Mouse (Mus musculus) hindbrain, embryonic 16.5 days (tissue): ENCODE data around the gene Fars2. TPM values are rescaled to one million over a fixed set of nuclear protein-coding genes. Genes with fewer than 3 reads are reported as not detected.
A peak's percentile ranks its signal among the peaks of the same experiment; 100 is the strongest.

Experiments
- ATAC-seq: fragments of 200-750 bp; cut with Nextera tagmentation; 2 replicates; pipeline ENCODE4 v1.8.0; 2017; ENCODE audit warnings: moderate TSS enrichment, moderate library complexity
- H3K27ac ChIP-seq: fragments of 300-500 bp; sonication (generic); 2 replicates; pipeline ENCODE4 v1.5.1; 2014; ENCODE audit warnings: low read depth, mild to moderate bottlenecking, control low read depth, low read length, moderate library complexity
- H3K27me3 ChIP-seq: fragments of 300-500 bp; sonication (generic); replicated peaks from 2 replicates; pipeline ENCODE4 v1.6.1; 2014; ENCODE audit warnings: low read length; ENCODE audit not compliant: control insufficient read depth, insufficient read depth
- H3K36me3 ChIP-seq: fragments of 300-500 bp; sonication (generic); 2 replicates; pipeline ENCODE4 v1.6.1; 2014; ENCODE audit warnings: mild to moderate bottlenecking, low read length, moderate library complexity, mixed read lengths; ENCODE audit not compliant: control insufficient read depth, insufficient read depth
- H3K4me1 ChIP-seq: fragments of 300-500 bp; sonication (generic); 2 replicates; pipeline ENCODE4 v1.6.1; 2014; ENCODE audit warnings: low read depth, low read length; ENCODE audit not compliant: control insufficient read depth, insufficient read depth
- H3K4me2 ChIP-seq: fragments of 300-500 bp; sonication (generic); 2 replicates; pipeline ENCODE4 v1.6.1; 2014; ENCODE audit warnings: mild to moderate bottlenecking, low read length, control low read depth, moderate library complexity
- H3K4me3 ChIP-seq: fragments of 300-500 bp; sonication (generic); 2 replicates; pipeline ENCODE4 v1.5.1; 2014; ENCODE audit warnings: mild to moderate bottlenecking, low read length, control low read depth, moderate library complexity
- H3K9ac ChIP-seq: fragments of 300-500 bp; sonication (generic); 2 replicates; pipeline ENCODE4 v1.6.1; 2014; ENCODE audit warnings: low read depth, mild to moderate bottlenecking, control low read depth, low read length, moderate library complexity
- H3K9me3 ChIP-seq: fragments of 300-500 bp; sonication (generic); 2 replicates; pipeline ENCODE4 v1.6.1; 2014; ENCODE audit warnings: mild to moderate bottlenecking, low read length, moderate library complexity; ENCODE audit not compliant: control insufficient read depth
- WGBS: fragments of 180-500 bp; shearing (Covaris S2); extraction: QIAGEN DNeasy Blood & Tissue Kit; methylation state at CpG from one replicate; pipeline ENCODE4 v1.1.7; 2014; 5-methylcytosine and 5-hydroxymethylcytosine counted together
- polyA plus RNA-seq: library from polyadenylated mRNA; unstranded; fragments of >200 nt; fragmentation: Nextera tagmentation; extraction: Ambion mirVana; gene quantifications from 2 replicates; pipeline ENCODE4 v1.2.1, GENCODE M21; 2015

Gene Fars2
- polyA plus RNA-seq, 1 experiment from 2014 or later: 29.2 TPM

GRCm38 (mm10) chr13:36564764-36565315 lies 447.6 kb downstream of the Fars2 start:
- Histone ChIP-seq H3K4me3 (no peak overlapping the region), H3K4me2 (no peak overlapping the region), H3K9ac (no peak overlapping the region), H3K4me1 (peaks cover 14% of the 10 kb centered on the region), H3K27me3 (no peaks in the 10 kb centered on the region), H3K36me3 (no peaks in the 10 kb centered on the region), H3K9me3 (no peaks in the 10 kb centered on the region), H3K27ac (no peak overlapping the region)
- no peak for ATAC-seq
- WGBS: 12% methylated on average over 6 of the region's 6 CpGs

GRCm38 (mm10) chr13:36576781-36577180 lies 459.6 kb downstream of the Fars2 start:
- H3K4me2 ChIP-seq: no peak overlapping the region
- no peak overlapping the region for H3K4me3 ChIP-seq
- no peak overlapping the region for H3K9ac ChIP-seq
- H3K27me3 ChIP-seq: no peaks in the 10 kb centered on the region
- no peak overlapping the region for H3K27ac ChIP-seq
- H3K9me3 ChIP-seq: no peaks in the 10 kb centered on the region
- WGBS: 66% methylated on average over 3 of the region's 4 CpGs
- no peaks in the 10 kb centered on the region for H3K36me3 ChIP-seq
- H3K4me1 ChIP-seq: peaks cover 9% of the 10 kb centered on the region
- no peak for ATAC-seq

GRCm38 (mm10) chr13:36577916-36578568 lies 460.8 kb downstream of the Fars2 start:
- no peaks in the 10 kb centered on the region for H3K36me3 ChIP-seq
- no peaks in the 10 kb centered on the region for H3K27me3 ChIP-seq
- peak overlapping the region; percentile 42 for H3K4me3 ChIP-seq
- peak overlapping the region; percentile 82 for H3K27ac ChIP-seq
- ATAC-seq: peak; percentile 46
- H3K9me3 ChIP-seq: no peaks in the 10 kb centered on the region
- peak overlapping the region; percentile 54 for H3K4me2 ChIP-seq
- 50% methylated on average over 7 of the region's 7 CpGs for WGBS
- H3K9ac ChIP-seq: peak overlapping the region; percentile 29
- H3K4me1 ChIP-seq: peaks cover 18% of the 10 kb centered on the region

- WGBS: 2% methylated on average over 39 of the region's 41 CpGs
Observed at GRCm38 (mm10) chr13:36578569-36579333, 461.5 kb downstream of the Fars2 start.

GRCm38 (mm10) chr13:36582406-36583070 lies 465.3 kb downstream of the Fars2 start:
- no peak for ATAC-seq
- Histone ChIP-seq H3K27ac (peak overlapping the region; percentile 64; the same call in 1 of the 2 replicates), H3K9me3 (peaks cover 2% of the 10 kb centered on the region), H3K9ac (no peak overlapping the region), H3K4me1 (peaks cover 31% of the 10 kb centered on the region), H3K4me3 (no peak overlapping the region), H3K36me3 (no peaks in the 10 kb centered on the region), H3K27me3 (no peaks in the 10 kb centered on the region), H3K4me2 (peak overlapping the region; percentile 33)
- 10% methylated on average over 10 of the region's 10 CpGs for WGBS

More at GRCm38 (mm10) chr13:36578569-36579333, 461.5 kb downstream of the Fars2 start:
- Histone ChIP-seq H3K9me3 (no peaks in the 10 kb centered on the region), H3K4me1 (peaks cover 25% of the 10 kb centered on the region), H3K4me3 (peak overlapping the region; percentile 42), H3K27me3 (no peaks in the 10 kb centered on the region), H3K27ac (peak overlapping the region; percentile 82), H3K4me2 (peak overlapping the region; percentile 54), H3K9ac (peak overlapping the region; percentile 67), H3K36me3 (no peaks in the 10 kb centered on the region)
- peak; percentile 98 for ATAC-seq

GRCm38 (mm10) chr13:36583481-36584151 lies 466.4 kb downstream of the Fars2 start:
- peak overlapping the region; percentile 68 for H3K27ac ChIP-seq
- peak overlapping the region; percentile 43 for H3K9ac ChIP-seq
- H3K36me3 ChIP-seq: no peaks in the 10 kb centered on the region
- H3K9me3 ChIP-seq: peaks cover 2% of the 10 kb centered on the region
- H3K27me3 ChIP-seq: no peaks in the 10 kb centered on the region
- peak; percentile 54 for ATAC-seq
- peaks cover 27% of the 10 kb centered on the region for H3K4me1 ChIP-seq
- H3K4me2 ChIP-seq: peak overlapping the region; percentile 7; the same call in 1 of the 2 replicates
- H3K4me3 ChIP-seq: no peak overlapping the region
- 22% methylated on average over 16 of the region's 16 CpGs for WGBS

GRCm38 (mm10) chr13:36584197-36584596 lies 467.0 kb downstream of the Fars2 start:
- WGBS: 50% methylated on average over 7 of the region's 7 CpGs
- H3K27me3 ChIP-seq: no peaks in the 10 kb centered on the region
- peak; percentile 58 for ATAC-seq
- no peak overlapping the region for H3K4me2 ChIP-seq
- H3K9ac ChIP-seq: no peak overlapping the region
- no peak overlapping the region for H3K4me3 ChIP-seq
- peak overlapping the region; percentile 68 for H3K27ac ChIP-seq
- no peaks in the 10 kb centered on the region for H3K36me3 ChIP-seq
- peaks cover 27% of the 10 kb centered on the region for H3K4me1 ChIP-seq
- peaks cover 2% of the 10 kb centered on the region for H3K9me3 ChIP-seq

- 51% methylated on average over 4 of the region's 4 CpGs for WGBS
- no peaks in the 10 kb centered on the region for H3K27me3 ChIP-seq
- H3K27ac ChIP-seq: no peak overlapping the region
- no peaks in the 10 kb centered on the region for H3K36me3 ChIP-seq
- peaks cover 5% of the 10 kb centered on the region for H3K9me3 ChIP-seq
- no peak overlapping the region for H3K4me2 ChIP-seq
- no peak overlapping the region for H3K4me3 ChIP-seq
- H3K9ac ChIP-seq: no peak overlapping the region
- H3K4me1 ChIP-seq: peaks cover 3% of the 10 kb centered on the region
- ATAC-seq: 0 out of 2 replicates have a peak, but pooled peaks have one; percentile 24
Observed at GRCm38 (mm10) chr13:36589092-36589491, 471.9 kb downstream of the Fars2 start.
